Mouse (Mus musculus) adrenal gland, postnatal 14 days (tissue): ENCODE data around the gene Ass1. TPM values are rescaled to one million over a fixed set of nuclear protein-coding genes. Genes with fewer than 3 reads are reported as not detected.

Source experiments
- DNase-seq: peaks from one replicate; pipeline ENCODE4 v3.0.0; 2021; ENCODE audit warnings: mixed read lengths
- total RNA-seq: library from RNA; stranded (reverse); gene quantifications from 2 replicates; pipeline ENCODE4 v1.2.3, GENCODE M21; 2021

Gene Ass1
- total RNA-seq, 1 experiment from 2014 or later = 410 TPM

GRCm38 (mm10) chr2:31458989-31459936 lies 10.7 kb upstream of the Ass1 start:
- DNase-seq = no peak

- peak; percentile 79 for DNase-seq
Observed at GRCm38 (mm10) chr2:31460025-31460571, 9.9 kb upstream of the Ass1 start.

DNA sequence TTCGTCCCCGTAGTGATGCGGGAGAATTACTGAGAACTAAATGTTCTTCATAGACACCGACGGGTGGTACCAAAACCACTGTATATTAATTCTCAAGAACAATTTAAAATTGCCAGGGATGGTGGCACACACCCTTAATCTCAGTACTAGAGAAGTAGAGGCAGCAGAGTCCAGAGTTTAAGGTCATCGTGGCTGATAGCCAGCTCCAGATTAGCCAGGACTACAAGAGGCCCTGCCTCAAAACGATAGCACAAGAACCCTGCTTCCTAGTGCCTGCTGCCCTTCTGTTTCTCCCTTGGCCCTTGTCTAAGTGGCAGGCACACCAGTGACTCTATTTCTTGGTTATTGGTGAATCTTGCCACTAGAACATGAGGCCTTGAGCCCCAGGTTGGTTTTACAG lies 9.1 kb upstream of the Ass1 start:
- DNase-seq = no peak

DNA sequence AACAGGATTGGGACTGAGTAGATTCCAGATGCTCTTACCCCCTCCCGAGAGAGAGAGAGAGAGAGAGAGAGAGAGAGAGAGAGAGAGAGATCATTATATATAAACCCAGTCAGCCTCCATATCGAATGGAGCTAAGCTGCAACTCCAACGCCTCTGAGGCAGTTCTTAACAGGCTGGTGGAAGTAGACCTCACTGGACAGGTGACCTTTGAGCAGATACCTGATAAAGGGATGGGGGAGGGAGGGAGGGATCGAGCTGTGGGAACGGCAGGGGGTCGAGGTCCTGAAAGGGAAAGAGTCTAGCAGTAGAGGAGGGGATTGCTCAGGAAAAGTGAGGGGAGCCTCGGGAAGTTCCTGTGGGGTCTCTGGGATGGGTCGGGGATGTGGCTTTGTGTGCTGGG lies 8.0 kb upstream of the Ass1 start:
- no peak for DNase-seq

DNA sequence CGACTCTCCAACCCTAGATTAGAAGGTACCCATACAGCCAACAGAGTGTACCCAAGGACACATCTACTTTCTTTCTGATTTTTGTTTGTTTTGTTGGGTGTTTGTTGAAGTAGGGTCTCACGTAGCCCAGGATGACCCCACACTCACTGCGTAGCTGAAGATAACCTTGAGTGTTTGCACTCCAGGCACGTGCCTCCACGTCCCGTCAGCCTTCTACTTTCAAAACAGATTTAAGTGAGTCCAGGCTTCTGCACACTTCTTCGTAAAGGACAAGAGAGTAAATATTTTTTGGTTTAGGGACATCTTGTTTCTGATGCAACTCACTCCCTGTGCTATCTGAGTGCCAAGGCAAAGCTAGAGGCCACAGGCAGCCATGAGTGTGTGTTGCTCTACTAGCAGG lies 6.8 kb upstream of the Ass1 start:
- no peak for DNase-seq

GRCm38 (mm10) chr2:31463696-31464528 lies 6.1 kb upstream of the Ass1 start:
- DNase-seq = no peak

GRCm38 (mm10) chr2:31464529-31464910 lies 5.5 kb upstream of the Ass1 start:
- no peak for DNase-seq

DNA sequence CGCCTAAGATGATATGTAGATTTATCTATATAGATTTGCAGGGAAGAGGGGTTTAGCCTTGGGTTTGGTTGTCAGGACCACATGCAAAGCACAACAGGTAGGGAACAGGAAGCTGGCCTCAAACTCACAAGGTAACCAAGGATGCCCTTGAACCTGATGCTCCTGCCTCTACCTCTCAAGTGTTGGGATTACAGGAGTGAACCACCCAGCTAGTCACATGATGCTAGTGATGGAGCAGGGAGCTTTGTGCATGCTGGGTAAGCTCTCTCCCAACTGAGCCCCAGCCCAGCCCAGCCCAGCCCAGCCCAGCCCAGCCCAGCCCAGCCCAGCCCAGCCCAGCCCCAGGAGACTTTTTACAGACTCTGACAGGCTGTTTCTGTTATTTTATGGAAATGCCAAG lies 2.5 kb upstream of the Ass1 start:
- no peak for DNase-seq

- DNase-seq = no peak
Observed at GRCm38 (mm10) chr2:31468857-31469256, 1.1 kb upstream of the Ass1 start.

DNA sequence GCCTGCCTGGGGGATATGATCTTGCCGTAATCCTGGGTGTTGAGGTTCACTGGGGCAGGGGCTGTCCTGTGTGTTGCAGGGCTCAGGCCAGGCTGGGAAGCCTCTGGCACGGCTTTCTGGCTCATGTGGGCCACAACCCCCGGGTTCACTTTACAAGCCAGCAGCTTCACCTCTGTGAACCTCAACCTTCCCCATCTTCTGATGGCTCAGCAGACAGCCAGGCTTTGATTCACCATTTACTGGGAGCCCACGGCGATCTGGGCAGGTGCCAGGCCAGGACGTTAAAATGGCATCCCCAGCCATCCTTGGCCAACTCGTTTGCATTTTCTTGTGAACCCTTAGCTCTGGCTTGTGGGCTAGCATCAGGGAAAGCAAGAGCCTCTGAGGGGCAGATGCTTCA lies 527 bp upstream of the Ass1 start:
- no peak for DNase-seq

- peak; percentile 44 for DNase-seq
Observed at GRCm38 (mm10) chr2:31470683-31471385, 827 bp downstream of the Ass1 start.

- DNase-seq = no peak
Observed at GRCm38 (mm10) chr2:31471611-31472010, 1.6 kb downstream of the Ass1 start.

DNA sequence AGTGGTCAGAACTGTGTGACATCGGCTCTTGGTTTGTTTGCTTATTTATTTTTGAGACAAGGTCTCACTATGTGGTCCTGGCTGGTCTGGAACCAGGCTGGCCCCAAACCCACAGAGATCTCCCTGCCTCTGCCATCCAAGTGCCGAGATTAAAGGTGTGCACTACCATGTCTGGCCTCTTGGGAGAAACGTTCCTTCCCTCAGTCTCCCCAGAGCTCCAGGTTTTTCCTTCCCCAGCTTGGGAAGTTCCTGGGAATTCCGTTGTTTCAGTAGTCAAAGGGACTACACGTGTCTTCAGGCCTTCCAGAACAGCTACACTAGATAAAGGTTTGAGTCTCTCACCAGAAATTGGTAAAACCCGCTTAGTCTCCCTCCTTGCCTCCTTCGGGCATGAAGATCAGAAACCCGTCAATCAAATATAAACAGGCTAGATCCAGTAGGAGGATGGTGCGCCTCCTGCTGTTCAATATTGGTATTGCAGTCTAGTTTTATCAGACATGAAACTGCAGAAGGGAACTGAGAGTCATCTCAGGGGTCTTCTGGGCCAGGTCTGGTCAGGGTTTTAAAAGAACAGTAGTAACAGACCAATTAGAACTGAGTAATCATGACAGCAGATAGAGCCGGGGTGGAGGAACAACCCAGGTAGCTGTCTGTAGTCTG lies 2.5 kb downstream of the Ass1 start:
- DNase-seq = peak; percentile 76

DNA sequence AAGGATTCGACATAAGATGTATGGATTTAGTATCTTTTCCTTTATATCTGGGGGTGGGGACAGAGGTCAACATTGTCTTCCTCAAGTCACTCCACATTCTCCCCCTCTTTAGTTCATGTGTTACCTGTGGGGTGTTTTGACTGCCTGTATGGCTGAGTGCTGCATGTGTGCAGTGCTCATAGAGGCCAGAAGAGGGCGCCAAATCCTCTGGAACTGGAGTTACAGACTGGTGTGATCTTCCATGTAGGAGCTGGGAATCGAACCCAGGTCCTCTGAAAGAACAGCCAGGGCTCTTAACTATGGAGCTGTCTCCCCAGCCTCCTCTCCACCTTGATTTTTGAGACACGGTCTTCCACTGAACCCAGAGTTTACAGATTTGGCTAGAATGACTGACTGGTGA lies 3.9 kb downstream of the Ass1 start:
- DNase-seq = no peak

GRCm38 (mm10) chr2:31474686-31475085 lies 4.7 kb downstream of the Ass1 start:
- peak; percentile 72 for DNase-seq

- DNase-seq = no peak
Observed at GRCm38 (mm10) chr2:31476107-31476820, 6.3 kb downstream of the Ass1 start.

DNA sequence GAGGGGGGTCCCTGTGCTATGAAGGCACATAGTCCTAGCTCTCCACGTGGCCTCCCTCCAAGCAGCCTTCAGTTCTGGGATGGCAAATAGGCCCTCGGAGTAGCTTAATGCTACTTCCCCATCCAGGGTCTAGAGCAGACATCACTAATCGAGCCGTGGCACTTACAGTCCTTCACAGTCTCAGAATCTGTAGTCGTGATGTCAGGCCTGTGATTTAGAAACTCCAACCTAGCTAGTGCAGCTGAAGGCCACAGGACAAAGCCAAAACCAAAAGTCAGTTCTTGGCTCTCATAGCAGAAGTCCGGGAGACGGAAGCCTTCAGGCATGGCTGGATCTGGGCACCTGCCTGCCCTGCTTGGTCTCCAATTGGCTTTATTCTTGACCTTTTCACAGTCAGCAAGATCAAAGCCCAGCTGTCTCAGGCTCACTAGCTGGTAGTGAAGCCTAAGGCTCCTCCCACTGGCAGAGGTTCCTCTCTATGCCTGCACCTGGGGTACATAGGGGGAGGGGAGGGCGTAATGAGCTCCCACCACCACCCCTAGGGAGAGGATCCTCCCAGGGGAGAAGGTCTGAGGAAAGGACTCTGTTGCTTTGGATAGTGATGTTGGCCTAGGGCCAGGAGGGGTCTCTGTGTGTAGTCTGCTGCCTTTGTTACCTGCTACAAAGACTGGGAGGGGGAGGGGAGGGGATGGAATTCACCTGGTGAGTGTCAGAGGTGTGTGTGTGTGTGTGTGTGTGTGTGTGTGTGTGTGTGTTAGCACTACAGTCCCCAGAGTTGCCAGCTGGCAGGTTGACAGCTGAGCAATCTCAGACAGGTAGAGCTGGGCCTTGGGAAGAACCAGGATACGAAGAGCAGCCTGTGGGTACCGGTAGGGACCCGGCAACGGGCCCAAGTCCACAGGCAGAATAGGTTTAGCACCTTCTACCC lies 7.5 kb downstream of the Ass1 start:
- no peak for DNase-seq

DNA sequence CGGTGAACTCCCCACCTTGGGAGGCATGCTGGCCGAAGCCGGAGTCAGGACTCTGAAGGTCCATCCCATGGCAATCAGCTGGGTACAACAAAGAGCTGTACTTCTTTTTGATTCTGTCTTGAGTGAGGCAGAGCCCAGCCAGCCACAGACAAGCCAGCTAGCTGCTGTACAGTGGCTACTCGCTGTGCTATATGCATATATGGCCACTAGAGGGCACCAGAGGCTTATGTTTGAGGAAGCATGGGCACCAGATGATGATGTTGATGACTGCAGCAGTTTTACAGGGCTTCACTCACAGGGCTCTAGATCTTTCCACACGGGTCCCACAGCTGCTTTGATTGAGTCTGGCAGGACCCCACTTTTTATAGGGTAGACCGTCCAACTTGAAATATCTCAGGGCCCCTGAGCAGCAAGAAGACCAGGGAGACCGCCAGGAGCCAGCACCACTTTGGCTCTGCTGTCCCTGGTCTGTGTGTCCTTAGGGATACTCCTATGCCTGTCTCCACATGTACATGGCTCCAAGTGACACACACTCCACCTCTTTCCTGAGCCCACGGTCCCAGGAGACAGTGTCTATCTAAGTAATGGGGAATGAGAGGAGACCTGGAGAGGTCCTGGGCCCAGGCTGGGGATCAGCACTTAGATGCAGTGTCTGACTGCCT lies 13.0 kb downstream of the Ass1 start:
- DNase-seq = peak; percentile 89

DNA sequence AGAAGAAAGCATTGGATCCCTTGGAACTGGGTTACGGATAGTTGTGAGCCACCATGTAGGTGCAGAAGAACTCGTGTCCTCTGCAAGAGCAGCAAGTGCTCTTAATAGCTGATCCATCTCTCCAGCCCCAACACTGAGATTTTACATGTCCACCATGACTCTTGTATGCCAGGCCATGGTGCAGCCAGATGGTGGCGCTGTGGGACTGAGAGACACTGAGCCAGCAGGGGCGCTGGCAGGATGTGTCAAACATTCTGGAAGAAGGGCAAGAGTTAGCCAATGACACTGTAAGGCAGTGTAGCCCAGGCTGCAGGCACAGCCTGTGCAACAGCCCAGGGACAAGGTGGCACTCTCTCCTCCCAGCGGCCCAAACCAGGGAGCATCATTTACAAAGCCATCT lies 14.2 kb downstream of the Ass1 start:
- peak; percentile 91 for DNase-seq
